Mouse (Mus musculus) right cerebral cortex, adult 2 months (tissue): ENCODE measurements at regions not wholly inside any gene's neighbourhood (a gene's known extent, or its start where the extent isn't known, plus 50 kb on each side); places are given as distances from the start of the nearest gene placed in this dataset.

Experiments
- DNase-seq, 2 experiments: peaks; one replicate each; pipeline ENCODE4 v3.0.0; 2021 to 2022; ENCODE audit warnings: low spot score in 2 of 2

- no peak for DNase-seq
These were observed 207.8 kb downstream of the Otol1 start for GRCm38 (mm10) chr3:70215195-70215594.

GRCm38 (mm10) chr3:70216096-70216495 lies 208.7 kb downstream of the Otol1 start:
- DNase-seq: no peak

- no peak for DNase-seq
These were observed 211.4 kb downstream of the Otol1 start for GRCm38 (mm10) chr3:70218757-70219360.

- DNase-seq: peak; percentile 20 to 39
These were observed 216.1 kb downstream of the Otol1 start for GRCm38 (mm10) chr3:70223443-70224065.

- DNase-seq: no peak
These were observed 217.4 kb downstream of the Otol1 start for GRCm38 (mm10) chr3:70224846-70225245.

- DNase-seq: no peak
These were observed 219.8 kb downstream of the Otol1 start for GRCm38 (mm10) chr3:70227165-70227564.

- no peak for DNase-seq
These were observed 241.2 kb downstream of the Otol1 start for GRCm38 (mm10) chr3:70248655-70249054.

GRCm38 (mm10) chr3:70249922-70250321 lies 242.5 kb downstream of the Otol1 start:
- DNase-seq: no peak

- DNase-seq: no peak
These were observed 243.3 kb downstream of the Otol1 start for GRCm38 (mm10) chr3:70250733-70251132.

GRCm38 (mm10) chr3:70263318-70263717 lies 255.9 kb downstream of the Otol1 start:
- DNase-seq: no peak

GRCm38 (mm10) chr3:70288590-70289388 lies 281.4 kb downstream of the Otol1 start:
- DNase-seq: no peak

GRCm38 (mm10) chr3:70307556-70307955 lies 300.1 kb downstream of the Otol1 start:
- DNase-seq: peak in 1 of 2 experiments; percentile 14

- DNase-seq: no peak
These were observed 300.6 kb downstream of the Otol1 start for GRCm38 (mm10) chr3:70308061-70308461.

- no peak for DNase-seq
These were observed 301.9 kb downstream of the Otol1 start for GRCm38 (mm10) chr3:70309304-70309703.

GRCm38 (mm10) chr3:70311055-70311454 lies 303.6 kb downstream of the Otol1 start:
- peak; percentile 43 to 60 for DNase-seq

GRCm38 (mm10) chr3:70312034-70312433 lies 304.6 kb downstream of the Otol1 start:
- DNase-seq: no peak

- DNase-seq: no peak
These were observed 305.9 kb downstream of the Otol1 start for GRCm38 (mm10) chr3:70313119-70313868.

GRCm38 (mm10) chr3:70314239-70314638 lies 306.8 kb downstream of the Otol1 start:
- DNase-seq: no peak

GRCm38 (mm10) chr3:70318377-70318776 lies 311.0 kb downstream of the Otol1 start:
- no peak for DNase-seq

- DNase-seq: no peak
These were observed 311.7 kb downstream of the Otol1 start for GRCm38 (mm10) chr3:70319139-70319538.

- DNase-seq: no peak
These were observed 313.8 kb downstream of the Otol1 start for GRCm38 (mm10) chr3:70321161-70321657.

- DNase-seq: no peak
These were observed 317.3 kb downstream of the Otol1 start for GRCm38 (mm10) chr3:70324692-70325091.
